Comparison of ENCODE assay signal across 8 mouse cellular contexts in genomic region chr4:41050726-41051675, GRCm38 (mm10). TPM values are rescaled to one million over a fixed set of nuclear protein-coding genes. Genes with fewer than 3 reads are reported as not detected.
A peak's percentile ranks its signal among the peaks of the same experiment; 100 is the strongest.
DNase-seq lines count a peak whose midpoint lies in the region; ATAC-seq and TF ChIP-seq lines count a peak whose summit lies in the region.

No protein-coding gene starts in this region.

- H3K9me3 ChIP-seq in heart, embryonic 12.5 days (replicated peaks) = no peaks in the 10 kb centered on the region
- H3K9me3 ChIP-seq in kidney, embryonic 16.5 days (ENCODE audit: low read length) = no peaks in the 10 kb centered on the region

- no peaks in the 10 kb centered on the region for H3K27me3 ChIP-seq in heart, embryonic 12.5 days (replicated peaks)
- H3K27me3 ChIP-seq in kidney, embryonic 16.5 days (ENCODE audit: insufficient read depth, low read length) = 0 out of 2 replicates have a peak, but pooled peaks cover 2% of the 10 kb centered on the region
- no peaks in the 10 kb centered on the region for H3K27me3 ChIP-seq in liver, adult 2 months (ENCODE audit: control insufficient read depth, insufficient read depth, low read length)
- H3K27me3 ChIP-seq in myocyte (ENCODE audit: control insufficient read depth, insufficient read depth, insufficient read length) = no peaks in the 10 kb centered on the region

- no peaks in the 10 kb centered on the region for H3K79me2 ChIP-seq in liver, adult 2 months (ENCODE audit: control insufficient read depth, insufficient read depth, low read length)
- no peaks in the 10 kb centered on the region for H3K79me2 ChIP-seq in myocyte (ENCODE audit: control insufficient read depth, insufficient read depth)

- TF ChIP-seq POLR2A in bone marrow macrophage, adult 2 months (IDR thresholded peaks at IDR 0.05; ENCODE audit: borderline replicate concordance, low read depth, low read length) = no peak
- no peak for TF ChIP-seq POLR2A in embryonic fibroblast, embryonic 13.5 days (IDR thresholded peaks at IDR 0.05; ENCODE audit: low read depth, low read length)
- TF ChIP-seq POLR2A in liver, adult 2 months (IDR thresholded peaks at IDR 0.05; ENCODE audit: extremely low read depth, insufficient read depth, low read length) = no peak
- no peak for TF ChIP-seq POLR2A in myocyte (IDR thresholded peaks at IDR 0.05; ENCODE audit: insufficient read length, low read depth)

- H3K36me3 ChIP-seq in heart, embryonic 12.5 days = no peaks in the 10 kb centered on the region
- H3K36me3 ChIP-seq in kidney, embryonic 16.5 days (ENCODE audit: insufficient read depth, low read length) = no peaks in the 10 kb centered on the region
- no peaks in the 10 kb centered on the region for H3K36me3 ChIP-seq in liver, adult 2 months (ENCODE audit: control insufficient read depth, insufficient read depth, low read length)
- H3K36me3 ChIP-seq in myocyte (ENCODE audit: control insufficient read depth, insufficient read depth) = no peaks in the 10 kb centered on the region

- peak overlapping the region; percentile 53 for H3K4me2 ChIP-seq in heart, embryonic 12.5 days
- H3K4me2 ChIP-seq in kidney, embryonic 16.5 days (replicated peaks; ENCODE audit: low read depth, low read length) = peak overlapping the region; percentile 46
- H3K4me2 ChIP-seq in myocyte (ENCODE audit: low read depth) = peak overlapping the region; percentile 84

- WGBS in heart, embryonic 12.5 days = 33% methylated on average over 16 of the region's 16 CpGs
- WGBS in kidney, embryonic 16.5 days = 28% methylated on average over 16 of the region's 16 CpGs
- WGBS in liver, adult 2 months = 42% methylated on average over 16 of the region's 16 CpGs

- peak; percentile 71 for TF ChIP-seq CTCF in bone marrow macrophage, adult 2 months (IDR thresholded peaks at IDR 0.05; ENCODE audit: low read depth, low read length)
- peak; percentile 34; the same call in 1 of the 2 replicates for TF ChIP-seq CTCF in embryonic fibroblast, embryonic 13.5 days (IDR thresholded peaks at IDR 0.05; ENCODE audit: borderline replicate concordance, insufficient read depth, low read length)
- peak; percentile 64 for TF ChIP-seq CTCF in liver, adult 2 months (IDR thresholded peaks at IDR 0.05; ENCODE audit: low read depth, low read length)

- H3K4me3 ChIP-seq in bone marrow macrophage, adult 2 months (ENCODE audit: insufficient read depth, low read length) = no peak overlapping the region
- no peak overlapping the region for H3K4me3 ChIP-seq in embryonic fibroblast, embryonic 13.5 days (ENCODE audit: insufficient read depth, low read length)
- no peak overlapping the region; the same call in 1 of the 2 replicates for H3K4me3 ChIP-seq in heart, embryonic 12.5 days
- no peak overlapping the region for H3K4me3 ChIP-seq in kidney, embryonic 16.5 days (ENCODE audit: low read length)
- H3K4me3 ChIP-seq in liver, adult 2 months (ENCODE audit: insufficient read depth, low read depth, low read length) = no peak overlapping the region
- H3K4me3 ChIP-seq in myocyte = no peak overlapping the region

- peak; percentile 77 to 78 for DNase-seq in B cell, adult 2 months
- DNase-seq in liver, adult 2 months (ENCODE audit: extremely low read depth, low read depth, low spot score) = peak; percentile 55
- DNase-seq in spleen, postnatal 4 days (ENCODE audit: low spot score in 2 of 2) = peak; percentile 76 to 91

- ATAC-seq in heart, embryonic 12.5 days (ENCODE audit: insufficient number of reproducible peaks, low FRiP score) = no peak
- ATAC-seq in kidney, embryonic 16.5 days (ENCODE audit: low FRiP score, low TSS enrichment) = peak; percentile 53

- peaks cover 11% of the 10 kb centered on the region for H3K4me1 ChIP-seq in bone marrow macrophage, adult 2 months (ENCODE audit: control insufficient read depth, insufficient read depth, low read length)
- peaks cover 3% of the 10 kb centered on the region; the same call in 1 of the 2 replicates for H3K4me1 ChIP-seq in embryonic fibroblast, embryonic 13.5 days (ENCODE audit: control insufficient read depth, insufficient read depth, low read length)
- H3K4me1 ChIP-seq in heart, embryonic 12.5 days (replicated peaks) = peaks cover 44% of the 10 kb centered on the region
- H3K4me1 ChIP-seq in kidney, embryonic 16.5 days (ENCODE audit: insufficient read depth, low read length) = peaks cover 14% of the 10 kb centered on the region
- no peaks in the 10 kb centered on the region for H3K4me1 ChIP-seq in liver, adult 2 months (ENCODE audit: control insufficient read depth, insufficient read depth, low read length)

- H3ac ChIP-seq in myocyte (ENCODE audit: control insufficient read depth, insufficient read length) = no peak overlapping the region

- H3K9ac ChIP-seq in heart, embryonic 12.5 days = no peak overlapping the region
- H3K9ac ChIP-seq in kidney, embryonic 16.5 days (replicated peaks; ENCODE audit: low read length) = no peak overlapping the region
- H3K9ac ChIP-seq in liver, adult 2 months (ENCODE audit: low read depth, low read length) = no peak overlapping the region

- H3K27ac ChIP-seq in bone marrow macrophage, adult 2 months (ENCODE audit: insufficient read depth, low read depth, low read length) = no peak overlapping the region
- H3K27ac ChIP-seq in embryonic fibroblast, embryonic 13.5 days (ENCODE audit: insufficient read depth, low read length) = no peak overlapping the region
- H3K27ac ChIP-seq in heart, embryonic 12.5 days (ENCODE audit: poor library complexity, severe bottlenecking) = no peak overlapping the region
- H3K27ac ChIP-seq in kidney, embryonic 16.5 days (ENCODE audit: low read length) = no peak overlapping the region
- no peak overlapping the region for H3K27ac ChIP-seq in liver, adult 2 months (replicated peaks; ENCODE audit: insufficient read depth, low read depth, low read length)

TF ChIP-seq in myocyte, 11 proteins besides CTCF, POLR2A, EP300 and RAD21:
- TF ChIP-seq E2F4 (IDR thresholded peaks at IDR 0.05; ENCODE audit: insufficient read depth) (no peak), USF1 (IDR thresholded peaks at IDR 0.05; ENCODE audit: low read depth) (no peak)

RNA-seq across cellular contexts. Expression of gene Aqp7, which starts 3.1 kb away (rescaled TPM):
- polyA plus RNA-seq in bone marrow macrophage, adult 2 months (2012; ENCODE audit: insufficient read depth, insufficient read length, missing spikeins) = not detected in 2 replicates
- not detected in 2 replicates for polyA plus RNA-seq in embryonic fibroblast, embryonic 13.5 days (2011; ENCODE audit: insufficient read length, low read depth, missing spikeins)
- 0.09 TPM in 1 of 2 replicates, not detected in the other for polyA plus RNA-seq in heart, embryonic 12.5 days (2016; fragmentation: Nextera tagmentation; extraction: Ambion mirVana)
- polyA plus RNA-seq in kidney, embryonic 16.5 days (2015; fragmentation: Nextera tagmentation; extraction: Ambion mirVana) = 1.2 and 2.4 TPM in 2 replicates
- 0.07 and 0.09 TPM in 2 replicates for total RNA-seq in liver, adult 2 months (2014; rRNA removed)
- polyA plus RNA-seq in liver, adult 2 months (2012; rRNA removed) = 0.04 and 0.26 TPM in 2 replicates
- polyA plus RNA-seq in myocyte (2012; fragmentation: generic; extraction: Trizol) = not detected

RNA-seq across cellular contexts. Expression of gene Aqp3, which starts 47.0 kb away (rescaled TPM):
- not detected in 2 replicates for polyA plus RNA-seq in bone marrow macrophage, adult 2 months (2012; ENCODE audit: insufficient read depth, insufficient read length, missing spikeins)
- 0.55 TPM in 1 of 2 replicates, not detected in the other for polyA plus RNA-seq in embryonic fibroblast, embryonic 13.5 days (2011; ENCODE audit: insufficient read length, low read depth, missing spikeins)
- 2.2 and 2.6 TPM in 2 replicates for polyA plus RNA-seq in heart, embryonic 12.5 days (2016; fragmentation: Nextera tagmentation; extraction: Ambion mirVana)
- 55.3 and 56.8 TPM in 2 replicates for polyA plus RNA-seq in kidney, embryonic 16.5 days (2015; fragmentation: Nextera tagmentation; extraction: Ambion mirVana)
- not detected in 2 replicates for total RNA-seq in liver, adult 2 months (2014; rRNA removed)
- not detected in 2 replicates for polyA plus RNA-seq in liver, adult 2 months (2012; rRNA removed)
- polyA plus RNA-seq in myocyte (2012; fragmentation: generic; extraction: Trizol) = not detected

Comparison
In these comparisons a context has a peak if more than half of its experiments do, and no peak if none do; other contexts are left out.
1. RNA of gene Aqp3, which starts 47.0 kb away (polyA plus RNA-seq): 55.3 to 56.8 TPM in kidney, embryonic 16.5 days; 2.2 to 2.6 TPM in heart, embryonic 12.5 days, not detected in bone marrow macrophage, adult 2 months, 0.55 TPM in embryonic fibroblast, embryonic 13.5 days, not detected in liver, adult 2 months and not detected in myocyte (single experiment); every median in the first group is over 10 times any median in the second.
2. Peak in every context shown above with its lines, with median percentiles within 50 percentile points of each other: DNase-seq, CTCF ChIP-seq and H3K4me2 ChIP-seq.